Mouse (Mus musculus) G1E (cell line): ENCODE results near the gene Arid2.

Source experiments
- CTCF ChIP-seq: IDR thresholded peaks from 2 replicates; pipeline ENCODE4 v1.5.1; 2012; ENCODE audit warnings: low read depth, low read length, inconsistent platforms, mixed read lengths
- GATA1 ChIP-seq: IDR thresholded peaks from 2 replicates; pipeline ENCODE4 v1.6.1; 2012; ENCODE audit warnings: borderline replicate concordance, low read length, inconsistent platforms, mixed read lengths
- GATA2 ChIP-seq: IDR thresholded peaks from 2 replicates; pipeline ENCODE4 v1.6.1; 2012; ENCODE audit warnings: low read depth, low read length, inconsistent platforms, borderline replicate concordance
- TAL1 ChIP-seq: conservative IDR thresholded peaks from 2 replicates; pipeline ENCODE4 v1.6.1; 2012; ENCODE audit warnings: low read depth, low read length, inconsistent platforms, mixed read lengths

- TF ChIP-seq CTCF (no peak), GATA2 (no peak), GATA1 (no peak), TAL1 (no peak)
Observed at GRCm38 (mm10) chr15:96297078-96297590, 9.8 kb downstream of the Arid2 start.
